Mouse (Mus musculus): Measurements from ENCODE around the gene Kif3b.
"Not testable (repeated sequence)": the region's sequence is repeated elsewhere in the genome, so short reads cannot be mapped to it uniquely, and the experiment has no call there.

GRCm38 (mm10) chr2:153274200-153274918 is 16.9 kb upstream of the Kif3b start:
- not testable (repeated sequence) for TF ChIP-seq CTCF (IDR thresholded peaks at IDR 0.05; ENCODE audit: borderline replicate concordance, extremely low read depth, insufficient read depth, insufficient read length); POLR2A (IDR thresholded peaks at IDR 0.05; ENCODE audit: borderline replicate concordance, extremely low read depth, insufficient read depth, insufficient read length, poor library complexity, severe bottlenecking)

All from brain, embryonic 14.5 days (tissue).